Mouse (Mus musculus) layer of hippocampus, adult 2 months (tissue): Measurements from ENCODE around the gene Tomt. TPM values are rescaled to one million over a fixed set of nuclear protein-coding genes. Genes with fewer than 3 reads are reported as not detected.
A peak's percentile ranks its signal among the peaks of the same experiment; 100 is the strongest.

Experiments used
- DNase-seq, 2 experiments: peaks; one replicate each; pipeline ENCODE4 v3.0.0; 2022; ENCODE audit warnings: low spot score in 2 of 2
- H3K27ac ChIP-seq: fragments of 200-600 bp; 2 replicates; pipeline ENCODE4 v1.8.1; 2022
- H3K4me3 ChIP-seq: fragments of 200-600 bp; 2 replicates; pipeline ENCODE4 v1.8.1; 2022; ENCODE audit warnings: mild to moderate bottlenecking
- CTCF ChIP-seq: fragments of 200-600 bp; conservative IDR thresholded peaks from 2 replicates; pipeline ENCODE4 v1.8.1; 2022; ENCODE audit warnings: antibody characterized with exemption, mild to moderate bottlenecking, moderate library complexity
- microRNA-seq, 2 experiments: library from miRNA; unstranded; fragments of <30 nt; microRNA quantifications; one replicate each; pipeline ENCODE4 v1.2.0; 2021
- total RNA-seq, 2 experiments: library from RNA; stranded (reverse); gene quantifications; 2 replicates each; pipeline ENCODE4 v1.2.3; 2021

The Tomt gene
- total RNA-seq, 2 experiments from 2014 or later, result 0.20 TPM; not detected in 1

- DNase-seq, result no peak
- Histone ChIP-seq H3K27ac (no peak within 1 kb of the TSS), H3K4me3 (no peak within 1 kb of the TSS)
- no peak for TF ChIP-seq CTCF
Observed at GRCm38 (mm10) chr7:101863415-101863814, 42.7 kb downstream of the Tomt start, which contains the start of gene Anapc15. Anapc15 (plus strand) TSS chr7:101863715.

DNA sequence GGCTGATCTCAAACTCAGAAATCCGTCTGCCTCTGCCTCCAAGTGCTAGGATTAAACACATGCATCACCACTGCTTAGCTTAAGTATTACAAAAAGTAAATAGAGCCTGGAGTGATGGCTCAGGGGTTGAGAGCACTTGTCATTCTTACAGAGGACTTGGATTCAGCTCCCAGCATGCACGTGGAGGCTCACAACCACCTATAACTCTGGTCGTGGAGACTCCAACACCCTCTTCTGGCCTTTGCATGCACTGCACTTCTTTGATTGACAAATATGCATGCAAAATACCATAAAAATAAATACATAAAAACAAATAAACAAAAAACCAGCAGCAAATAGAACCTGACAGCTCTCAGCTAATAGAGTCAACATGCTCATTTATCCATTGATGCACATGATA lies 43.9 kb downstream of the Tomt start:
- DNase-seq, result no peak
- no peak overlapping the region for H3K27ac ChIP-seq
- peak; percentile 33 for TF ChIP-seq CTCF

GRCm38 (mm10) chr7:101860978-101861377 lies 45.2 kb downstream of the Tomt start:
- DNase-seq, result no peak
- no peak for TF ChIP-seq CTCF
- Histone ChIP-seq H3K4me3 (no peak overlapping the region), H3K27ac (no peak overlapping the region)

More for the DNA sequence above, 43.9 kb downstream of the Tomt start:
- no peak overlapping the region for H3K4me3 ChIP-seq

DNA sequence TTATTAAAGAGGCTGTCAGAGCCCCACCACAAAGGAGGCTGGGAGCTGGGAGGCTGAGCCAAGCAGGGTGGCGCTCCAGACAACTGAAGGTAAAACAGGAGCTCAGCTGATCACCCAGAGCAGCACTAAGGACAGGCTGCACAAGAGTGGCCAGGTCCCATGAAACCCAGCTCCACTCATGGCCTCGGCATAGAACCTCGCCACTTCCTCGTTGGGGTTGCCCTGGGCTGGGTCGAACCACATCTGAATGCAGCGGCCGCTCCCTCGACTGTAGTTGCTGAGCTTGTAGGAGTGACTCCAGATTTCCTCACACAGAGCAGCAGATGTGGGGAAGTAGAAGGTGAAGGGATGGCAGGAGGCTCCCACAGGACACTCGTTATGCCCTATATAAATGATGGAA lies 47.8 kb downstream of the Tomt start:
- no peak for DNase-seq
- H3K4me3 ChIP-seq, result no peak overlapping the region
- no peak for TF ChIP-seq CTCF
- no peak overlapping the region for H3K27ac ChIP-seq

- Histone ChIP-seq H3K27ac (no peak within 1 kb of the TSS), H3K4me3 (no peak within 1 kb of the TSS)
- no peak for DNase-seq
- TF ChIP-seq CTCF, result no peak
Observed at GRCm38 (mm10) chr7:101857094-101857493, 49.1 kb downstream of the Tomt start, which contains the start of gene Folr2. Folr2 (minus strand) TSS chr7:101857194.

GRCm38 (mm10) chr7:101853816-101854215 lies 52.3 kb downstream of the Tomt start:
- no peak for DNase-seq

GRCm38 (mm10) chr7:101852846-101853245 lies 53.3 kb downstream of the Tomt start:
- no peak for TF ChIP-seq CTCF
- H3K4me3 ChIP-seq, result no peak overlapping the region

More at GRCm38 (mm10) chr7:101853816-101854215, 52.3 kb downstream of the Tomt start:
- Histone ChIP-seq H3K4me3 (no peak overlapping the region), H3K27ac (no peak overlapping the region)
- no peak for TF ChIP-seq CTCF

GRCm38 (mm10) chr7:101851689-101852088 lies 54.5 kb downstream of the Tomt start:
- TF ChIP-seq CTCF, result no peak
- no peak for DNase-seq
- Histone ChIP-seq H3K4me3 (no peak overlapping the region), H3K27ac (no peak overlapping the region)

More at GRCm38 (mm10) chr7:101852846-101853245, 53.3 kb downstream of the Tomt start:
- no peak for DNase-seq
- no peak overlapping the region for H3K27ac ChIP-seq

Small RNAs within 50 kb of the gene (microRNA-seq; reads per million reads assigned to microRNA genes)
- gene Gm22655, result 0 reads per million in 2 experiments

Other genes starting within 250 kb of the Tomt start
- gene Clpb, start 242.7 kb downstream of the Tomt start, total RNA-seq, result 10 to 100 TPM; 53.5 to 55.0 TPM
- not detected for gene Phox2a, start 88.0 kb downstream of the Tomt start, total RNA-seq
- 10 to 100 TPM; 26.7 to 28.4 TPM for gene Inppl1, start 68.1 kb downstream of the Tomt start, total RNA-seq
- under 1 TPM in 1 of 2 experiments, not detected in 1; 0.36 TPM for gene Folr2, start 49.2 kb downstream of the Tomt start, total RNA-seq
- gene Anapc15, start 42.6 kb downstream of the Tomt start, total RNA-seq, result 10 to 100 TPM; 24.5 to 29.3 TPM
- 1 to 10 TPM in 1 of 2 experiments, not detected in 1; 1.2 TPM for gene Folr1, start 35.6 kb downstream of the Tomt start, total RNA-seq
- gene Lamtor1, start 455 bp downstream of the Tomt start, total RNA-seq, result 10 to 100 TPM; 90.2 to 95.6 TPM
- gene Lrrc51, start 27.5 kb upstream of the Tomt start, total RNA-seq, result 1 to 10 TPM; 5.4 to 5.9 TPM
- 100 to 1,000 TPM; 114 to 118 TPM for gene Numa1, start 27.8 kb upstream of the Tomt start, total RNA-seq
- gene Il18bp, start 112.3 kb upstream of the Tomt start, total RNA-seq, result 10 to 100 TPM in 1 of 2 experiments, 1 to 10 TPM in 1; 7.5 to 11.6 TPM
- gene Rnf121, start 159.1 kb upstream of the Tomt start, total RNA-seq, result 10 to 100 TPM; 44.3 to 47.4 TPM
- gene Xndc1, start 159.2 kb upstream of the Tomt start, total RNA-seq, result 10 to 100 TPM; 29.2 to 33.7 TPM
- gene Xntrpc, start 159.4 kb upstream of the Tomt start, total RNA-seq, result 1 to 10 TPM; 2.3 to 2.9 TPM
- gene Trpc2, start 176.8 kb upstream of the Tomt start, total RNA-seq, result 1 to 10 TPM; 1.1 to 2.4 TPM
- not detected for gene Art1, start 195.4 kb upstream of the Tomt start, total RNA-seq
- not detected for gene Art5, start 203.1 kb upstream of the Tomt start, total RNA-seq
- gene Chrna10, start 210.5 kb upstream of the Tomt start, total RNA-seq, result under 1 TPM; 0.15 to 0.54 TPM